Mouse (Mus musculus) adrenal gland, adult 8-10 months (tissue): ENCODE data around the gene Ikzf1. TPM values are rescaled to one million over a fixed set of nuclear protein-coding genes. Genes with fewer than 3 reads are reported as not detected.

Source experiments
- DNase-seq: peaks from one replicate; pipeline ENCODE4 v3.0.0; 2022
- total RNA-seq, 4 experiments: library from RNA; stranded (reverse); gene quantifications; 2 replicates each; pipeline ENCODE4 v1.2.4; 2022

Ikzf1 gene
- total RNA-seq, 4 experiments from 2014 or later: 2.7 to 6.3 (median 3.7) TPM

GRCm38 (mm10) chr11:11690059-11690844 lies 5.4 kb downstream of the Ikzf1 start:
- no peak for DNase-seq

GRCm38 (mm10) chr11:11690845-11691196 lies 6.0 kb downstream of the Ikzf1 start:
- DNase-seq: no peak

GRCm38 (mm10) chr11:11691324-11692058 lies 6.7 kb downstream of the Ikzf1 start:
- no peak for DNase-seq

GRCm38 (mm10) chr11:11692558-11693166 lies 7.9 kb downstream of the Ikzf1 start:
- DNase-seq: no peak

- DNase-seq: no peak
Observed at GRCm38 (mm10) chr11:11693446-11693845, 8.6 kb downstream of the Ikzf1 start.

- no peak for DNase-seq
Observed at GRCm38 (mm10) chr11:11694072-11694471, 9.3 kb downstream of the Ikzf1 start.

GRCm38 (mm10) chr11:11694472-11695177 lies 9.8 kb downstream of the Ikzf1 start:
- no peak for DNase-seq

GRCm38 (mm10) chr11:11695211-11695887 lies 10.5 kb downstream of the Ikzf1 start:
- no peak for DNase-seq

GRCm38 (mm10) chr11:11695907-11696306 lies 11.1 kb downstream of the Ikzf1 start:
- no peak for DNase-seq

GRCm38 (mm10) chr11:11696814-11697213 lies 12.0 kb downstream of the Ikzf1 start:
- DNase-seq: no peak

- DNase-seq: no peak
Observed at GRCm38 (mm10) chr11:11701378-11701777, 16.6 kb downstream of the Ikzf1 start.

- no peak for DNase-seq
Observed at GRCm38 (mm10) chr11:11703776-11704175, 19.0 kb downstream of the Ikzf1 start.

- no peak for DNase-seq
Observed at GRCm38 (mm10) chr11:11708154-11708719, 23.4 kb downstream of the Ikzf1 start.

GRCm38 (mm10) chr11:11709311-11709710 lies 24.5 kb downstream of the Ikzf1 start:
- DNase-seq: no peak

GRCm38 (mm10) chr11:11710718-11711117 lies 25.9 kb downstream of the Ikzf1 start:
- no peak for DNase-seq

GRCm38 (mm10) chr11:11711748-11712147 lies 26.9 kb downstream of the Ikzf1 start:
- DNase-seq: no peak

GRCm38 (mm10) chr11:11714676-11715075 lies 29.9 kb downstream of the Ikzf1 start:
- DNase-seq: no peak

- no peak for DNase-seq
Observed at GRCm38 (mm10) chr11:11715963-11716691, 31.3 kb downstream of the Ikzf1 start.

- DNase-seq: no peak
Observed at GRCm38 (mm10) chr11:11716692-11717037, 31.9 kb downstream of the Ikzf1 start.

- no peak for DNase-seq
Observed at GRCm38 (mm10) chr11:11717606-11718167, 32.9 kb downstream of the Ikzf1 start.

- no peak for DNase-seq
Observed at GRCm38 (mm10) chr11:11719748-11720147, 34.9 kb downstream of the Ikzf1 start.
